Mouse (Mus musculus): ENCODE measurements around the gene Capn2. TPM values are rescaled to one million over a fixed set of nuclear protein-coding genes. Genes with fewer than 3 reads are reported as not detected.
A peak's percentile ranks its signal among the peaks of the same experiment; 100 is the strongest.

The Capn2 gene
- polyA plus RNA-seq, 1 experiment from 2014 or later: 68.7 TPM

- H3K4me3 ChIP-seq (replicated peaks; ENCODE audit: low read depth, low read length): no peak overlapping the region
- H3K36me3 ChIP-seq (ENCODE audit: control insufficient read depth, insufficient read depth, low read length): peaks cover 45% of the 10 kb centered on the region
- H3K4me2 ChIP-seq (ENCODE audit: low read length): no peak overlapping the region
- H3K27ac ChIP-seq (replicated peaks; ENCODE audit: low read depth, low read length): no peak overlapping the region
- DNase-seq (no peak), ATAC-seq (ENCODE audit: low FRiP score, low TSS enrichment) (no peak)
- H3K4me1 ChIP-seq (ENCODE audit: control insufficient read depth, insufficient read depth, low read length): no peaks in the 10 kb centered on the region
- H3K9me3 ChIP-seq (ENCODE audit: control insufficient read depth, low read length): no peaks in the 10 kb centered on the region
- 88% methylated on average over 4 of the region's 4 CpGs for WGBS
- H3K9ac ChIP-seq (replicated peaks; ENCODE audit: low read length): no peak overlapping the region
- H3K27me3 ChIP-seq (ENCODE audit: control insufficient read depth, insufficient read depth, low read length): no peaks in the 10 kb centered on the region
Measured at GRCm38 (mm10) chr1:182465309-182465708, 52.1 kb downstream of the Capn2 start.

DNA sequence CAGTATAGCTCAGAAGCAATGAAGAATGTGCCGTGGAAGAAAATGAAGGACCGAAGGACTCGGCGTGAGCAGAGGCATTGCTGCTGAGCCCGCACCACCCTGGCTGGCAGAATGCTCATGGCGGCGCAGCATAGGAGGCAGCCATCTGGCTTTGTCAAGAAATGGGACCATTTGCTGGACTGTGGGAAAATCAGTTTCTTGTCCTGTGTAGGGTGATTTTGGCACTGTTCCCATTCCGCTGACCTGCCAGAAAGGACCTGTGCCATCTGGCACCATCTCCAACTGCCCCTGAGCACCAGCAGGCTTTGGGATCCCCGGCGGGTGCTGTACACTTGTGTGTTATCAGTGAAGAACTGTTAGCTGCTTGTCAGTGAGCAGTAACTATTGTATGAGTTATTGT is 55.6 kb downstream of the Capn2 start:
- Histone ChIP-seq H3K9me3 (ENCODE audit: control insufficient read depth, low read length) (no peaks in the 10 kb centered on the region), H3K4me2 (ENCODE audit: low read length) (no peak overlapping the region), H3K4me1 (ENCODE audit: control insufficient read depth, insufficient read depth, low read length) (no peaks in the 10 kb centered on the region), H3K4me3 (replicated peaks; ENCODE audit: low read depth, low read length) (no peak overlapping the region), H3K27me3 (ENCODE audit: control insufficient read depth, insufficient read depth, low read length) (no peaks in the 10 kb centered on the region), H3K36me3 (ENCODE audit: control insufficient read depth, insufficient read depth, low read length) (peaks cover 35% of the 10 kb centered on the region), H3K27ac (replicated peaks; ENCODE audit: low read depth, low read length) (0 out of 2 replicates have a peak overlapping the region, but pooled peaks have one; percentile 13), H3K9ac (replicated peaks; ENCODE audit: low read length) (no peak overlapping the region)
- DNase-seq (peak; percentile 47), ATAC-seq (ENCODE audit: low FRiP score, low TSS enrichment) (no peak)
- 80% methylated on average over 10 of the region's 10 CpGs for WGBS

DNA sequence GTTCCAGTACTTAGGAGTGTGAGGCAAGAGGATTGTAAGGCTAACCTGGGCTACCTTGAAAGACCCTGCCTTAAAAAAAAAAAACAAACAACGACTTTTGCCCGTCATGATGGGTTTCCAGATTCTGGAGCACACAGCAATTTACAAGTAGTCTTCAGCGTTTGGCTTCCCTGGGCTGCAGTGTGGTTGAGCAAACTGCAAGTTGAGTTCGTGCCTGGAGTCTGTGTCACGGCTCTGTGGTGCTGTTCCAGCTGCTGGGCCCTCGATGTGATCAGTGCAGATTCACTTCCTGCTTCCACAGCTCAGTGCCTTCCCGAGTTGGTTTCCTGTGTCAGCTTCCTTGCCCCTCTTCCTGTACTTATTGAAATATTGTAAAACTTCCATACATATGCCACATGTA is 56.1 kb downstream of the Capn2 start:
- Histone ChIP-seq H3K4me3 (replicated peaks; ENCODE audit: low read depth, low read length) (no peak overlapping the region), H3K4me1 (ENCODE audit: control insufficient read depth, insufficient read depth, low read length) (no peaks in the 10 kb centered on the region), H3K9me3 (ENCODE audit: control insufficient read depth, low read length) (no peaks in the 10 kb centered on the region), H3K27me3 (ENCODE audit: control insufficient read depth, insufficient read depth, low read length) (no peaks in the 10 kb centered on the region), H3K27ac (replicated peaks; ENCODE audit: low read depth, low read length) (no peak overlapping the region; the same call in 1 of the 2 replicates), H3K36me3 (ENCODE audit: control insufficient read depth, insufficient read depth, low read length) (peaks cover 36% of the 10 kb centered on the region), H3K9ac (replicated peaks; ENCODE audit: low read length) (no peak overlapping the region), H3K4me2 (ENCODE audit: low read length) (no peak overlapping the region)
- DNase-seq: no peak
- 76% methylated on average over 7 of the region's 7 CpGs for WGBS
- no peak for ATAC-seq (ENCODE audit: low FRiP score, low TSS enrichment)

DNA sequence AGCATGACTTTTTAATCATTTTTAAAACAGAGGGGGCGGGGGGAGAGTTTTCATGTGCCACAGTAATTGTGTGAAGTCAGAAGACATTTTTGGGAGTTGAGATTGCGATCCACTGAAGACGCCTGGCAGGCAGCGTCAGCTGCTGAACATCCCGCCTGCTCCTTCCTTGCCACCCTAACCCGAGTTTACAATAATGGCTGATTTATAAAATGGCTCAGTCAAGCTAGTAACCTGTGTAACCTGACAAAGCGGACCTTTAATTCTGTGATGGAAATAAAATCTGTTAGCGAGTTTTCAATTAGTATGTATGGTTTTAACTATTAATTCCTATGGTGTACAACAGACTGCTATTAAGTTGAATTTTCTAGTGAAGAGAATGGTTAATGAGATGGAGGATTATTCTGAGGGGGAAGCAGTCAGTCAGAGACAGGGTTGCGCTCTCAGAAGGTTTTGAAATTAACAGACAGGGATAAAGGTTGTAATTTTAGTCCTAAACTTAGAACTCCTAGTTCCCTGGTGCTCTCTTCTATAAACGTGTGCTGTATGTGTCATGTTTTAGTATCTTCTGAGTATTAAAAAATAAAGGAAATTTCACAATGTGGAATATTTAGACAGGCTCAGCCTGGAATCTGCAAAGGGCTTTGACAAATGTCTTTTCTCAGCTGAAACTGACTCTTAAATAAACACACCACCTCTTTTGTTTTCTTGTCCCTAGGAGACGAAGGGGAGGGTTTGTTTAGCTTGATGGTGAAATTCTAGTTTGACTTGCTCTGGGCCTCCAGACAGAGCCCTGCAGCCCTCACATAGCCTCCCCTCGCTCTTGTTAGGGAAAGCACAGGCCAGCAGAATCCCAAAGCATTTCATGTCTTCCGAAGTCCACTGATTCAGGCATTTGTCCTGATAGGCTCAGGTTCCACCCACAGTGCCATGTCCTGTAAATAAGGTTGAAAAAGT is 56.8 kb downstream of the Capn2 start:
- H3K27ac ChIP-seq (replicated peaks; ENCODE audit: low read depth, low read length): peak overlapping the region; percentile 28; the same call in 1 of the 2 replicates
- WGBS: 84% methylated on average over 13 of the region's 13 CpGs

GRCm38 (mm10) chr1:182459436-182459835 is 58.0 kb downstream of the Capn2 start:
- Histone ChIP-seq H3K9me3 (ENCODE audit: control insufficient read depth, low read length) (no peaks in the 10 kb centered on the region), H3K27ac (replicated peaks; ENCODE audit: low read depth, low read length) (no peak overlapping the region), H3K27me3 (ENCODE audit: control insufficient read depth, insufficient read depth, low read length) (no peaks in the 10 kb centered on the region), H3K36me3 (ENCODE audit: control insufficient read depth, insufficient read depth, low read length) (peaks cover 50% of the 10 kb centered on the region), H3K9ac (replicated peaks; ENCODE audit: low read length) (no peak overlapping the region), H3K4me2 (ENCODE audit: low read length) (no peak overlapping the region), H3K4me1 (ENCODE audit: control insufficient read depth, insufficient read depth, low read length) (no peaks in the 10 kb centered on the region), H3K4me3 (replicated peaks; ENCODE audit: low read depth, low read length) (no peak overlapping the region)
- DNase-seq (no peak), ATAC-seq (ENCODE audit: low FRiP score, low TSS enrichment) (no peak)
- WGBS: 84% methylated on average over 8 of the region's 8 CpGs

More for the DNA sequence above, 56.8 kb downstream of the Capn2 start:
- DNase-seq (peak; percentile 14), ATAC-seq (ENCODE audit: low FRiP score, low TSS enrichment) (no peak)
- Histone ChIP-seq H3K4me1 (ENCODE audit: control insufficient read depth, insufficient read depth, low read length) (no peaks in the 10 kb centered on the region), H3K9ac (replicated peaks; ENCODE audit: low read length) (0 out of 2 replicates have a peak overlapping the region, but pooled peaks have one; percentile 16), H3K9me3 (ENCODE audit: control insufficient read depth, low read length) (no peaks in the 10 kb centered on the region), H3K36me3 (ENCODE audit: control insufficient read depth, insufficient read depth, low read length) (peaks cover 43% of the 10 kb centered on the region), H3K4me2 (ENCODE audit: low read length) (no peak overlapping the region), H3K27me3 (ENCODE audit: control insufficient read depth, insufficient read depth, low read length) (no peaks in the 10 kb centered on the region), H3K4me3 (replicated peaks; ENCODE audit: low read depth, low read length) (no peak overlapping the region)

GRCm38 (mm10) chr1:182458556-182458955 is 58.9 kb downstream of the Capn2 start:
- H3K36me3 ChIP-seq (ENCODE audit: control insufficient read depth, insufficient read depth, low read length): peaks cover 56% of the 10 kb centered on the region

GRCm38 (mm10) chr1:182455080-182455479 is 62.3 kb downstream of the Capn2 start:
- no peak for DNase-seq
- no peak for ATAC-seq (ENCODE audit: low FRiP score, low TSS enrichment)
- no peak overlapping the region for H3K9ac ChIP-seq (replicated peaks; ENCODE audit: low read length)
- WGBS: 81% methylated on average over 2 of the region's 2 CpGs
- peaks cover 53% of the 10 kb centered on the region for H3K36me3 ChIP-seq (ENCODE audit: control insufficient read depth, insufficient read depth, low read length)
- no peaks in the 10 kb centered on the region for H3K27me3 ChIP-seq (ENCODE audit: control insufficient read depth, insufficient read depth, low read length)
- no peak overlapping the region for H3K4me2 ChIP-seq (ENCODE audit: low read length)
- no peaks in the 10 kb centered on the region for H3K9me3 ChIP-seq (ENCODE audit: control insufficient read depth, low read length)
- no peak overlapping the region for H3K27ac ChIP-seq (replicated peaks; ENCODE audit: low read depth, low read length)
- no peaks in the 10 kb centered on the region for H3K4me1 ChIP-seq (ENCODE audit: control insufficient read depth, insufficient read depth, low read length)
- H3K4me3 ChIP-seq (replicated peaks; ENCODE audit: low read depth, low read length): no peak overlapping the region

More at GRCm38 (mm10) chr1:182458556-182458955, 58.9 kb downstream of the Capn2 start:
- DNase-seq (no peak), ATAC-seq (ENCODE audit: low FRiP score, low TSS enrichment) (no peak)
- H3K27ac ChIP-seq (replicated peaks; ENCODE audit: low read depth, low read length): no peak overlapping the region
- H3K27me3 ChIP-seq (ENCODE audit: control insufficient read depth, insufficient read depth, low read length): no peaks in the 10 kb centered on the region
- WGBS: 84% methylated on average over 19 of the region's 19 CpGs
- no peak overlapping the region for H3K4me2 ChIP-seq (ENCODE audit: low read length)
- no peak overlapping the region for H3K4me3 ChIP-seq (replicated peaks; ENCODE audit: low read depth, low read length)
- no peaks in the 10 kb centered on the region for H3K4me1 ChIP-seq (ENCODE audit: control insufficient read depth, insufficient read depth, low read length)
- no peaks in the 10 kb centered on the region for H3K9me3 ChIP-seq (ENCODE audit: control insufficient read depth, low read length)
- no peak overlapping the region for H3K9ac ChIP-seq (replicated peaks; ENCODE audit: low read length)

- no peak overlapping the region for H3K9ac ChIP-seq (replicated peaks; ENCODE audit: low read length)
- H3K4me1 ChIP-seq (ENCODE audit: control insufficient read depth, insufficient read depth, low read length): no peaks in the 10 kb centered on the region
- no peak overlapping the region for H3K4me2 ChIP-seq (ENCODE audit: low read length)
- no peak overlapping the region for H3K27ac ChIP-seq (replicated peaks; ENCODE audit: low read depth, low read length)
- H3K9me3 ChIP-seq (ENCODE audit: control insufficient read depth, low read length): no peaks in the 10 kb centered on the region
- H3K27me3 ChIP-seq (ENCODE audit: control insufficient read depth, insufficient read depth, low read length): no peaks in the 10 kb centered on the region
- peaks cover 55% of the 10 kb centered on the region for H3K36me3 ChIP-seq (ENCODE audit: control insufficient read depth, insufficient read depth, low read length)
- H3K4me3 ChIP-seq (replicated peaks; ENCODE audit: low read depth, low read length): no peak overlapping the region
- WGBS: 96% methylated on average over 4 of the region's 4 CpGs
- DNase-seq: no peak
- ATAC-seq (ENCODE audit: low FRiP score, low TSS enrichment): no peak
Measured at GRCm38 (mm10) chr1:182452473-182452872, 64.9 kb downstream of the Capn2 start.

All from midbrain, embryonic 14.5 days (tissue).